Mouse (Mus musculus) embryonic stem cell, embryonic (primary cell): ENCODE measurements around the gene Tmf1.

Experiments used
- CTCF ChIA-PET, 4 experiments: fragments of 300-600 bp in 2 of 4; fragments of 350-600 bp in 2 of 4; sonication (Branson Sonifier 250); formaldehyde crosslinking; loops; one replicate each; lab custom pipeline; 2022; ENCODE audit warnings: inconsistent platforms in 2 of 4; lab: Charles Lee
- POLR2A ChIA-PET, 4 experiments: fragments of 300-600 bp in 2 of 4; fragments of 350-600 bp in 2 of 4; sonication (Branson Sonifier 250); formaldehyde crosslinking; loops; one replicate each; lab custom pipeline; 2022; ENCODE audit warnings: antibody characterized with exemption in 4 of 4, inconsistent platforms in 1 of 4; lab: Charles Lee

Tmf1 gene

DNA sequence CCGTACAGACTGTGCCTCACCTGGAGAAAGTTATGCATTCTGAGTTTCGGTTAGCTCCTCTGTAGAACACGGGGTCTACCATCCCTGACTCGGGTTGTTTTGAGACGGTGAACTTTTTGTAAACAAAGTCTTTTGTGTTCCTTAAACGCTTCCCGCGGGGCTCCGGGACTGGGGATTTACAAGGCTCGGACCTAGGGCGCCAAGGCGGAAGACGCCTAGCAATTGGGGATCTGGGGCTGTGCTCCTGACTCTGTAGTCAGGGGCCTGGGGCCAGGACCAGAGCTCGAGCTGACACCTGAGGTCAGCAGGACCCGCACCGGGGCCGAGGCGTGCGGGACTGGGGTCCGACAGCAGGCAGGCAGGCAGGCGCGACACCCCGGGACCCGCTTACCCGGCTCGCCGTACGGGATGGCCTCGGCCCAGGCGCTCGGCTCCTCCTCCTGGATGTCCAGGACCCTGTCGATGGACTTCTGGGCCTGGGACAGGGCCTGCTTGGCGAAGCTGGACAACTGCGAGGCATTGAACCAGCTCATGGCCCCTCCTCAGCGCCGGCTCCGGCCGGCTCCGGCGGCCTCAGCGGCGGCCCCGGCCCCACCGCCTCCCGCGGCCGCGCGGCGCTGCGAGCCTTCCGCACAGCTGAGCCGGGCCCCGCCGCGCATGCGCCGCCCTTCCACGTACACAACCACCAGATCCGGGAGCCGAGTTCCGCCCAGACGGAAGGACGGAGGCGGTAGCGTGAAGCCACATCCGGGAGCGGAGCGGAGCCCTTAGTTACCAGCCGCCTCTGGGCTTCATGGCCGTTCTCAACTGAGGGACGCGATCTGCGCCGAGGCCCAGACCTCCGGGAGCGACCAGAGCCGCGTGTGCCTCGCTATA is at the start of gene Tmf1:
TSS of gene Tmf1 (minus strand) at position 632 of the 876 bp plus-strand sequence.
- ChIA-PET CTCF (interaction anchor here in 1 of 4 experiments (1.5 kb wide), 1 partner anchor 30 kb away, joined by 4 read pairs; the partner anchor contains the start of gene Eogt), POLR2A (interaction anchor here in 3 of 4 experiments (0.5 to 7.7 kb wide), 30 partner anchors 8 to 218 kb away, joined by 3 to 76 read pairs (median 6); partner anchors contain the start of genes Eogt (in 3 of the 3), Uba3 (in 3 of the 3) and Arl6ip5 (in 1 of the 3))

DNA sequence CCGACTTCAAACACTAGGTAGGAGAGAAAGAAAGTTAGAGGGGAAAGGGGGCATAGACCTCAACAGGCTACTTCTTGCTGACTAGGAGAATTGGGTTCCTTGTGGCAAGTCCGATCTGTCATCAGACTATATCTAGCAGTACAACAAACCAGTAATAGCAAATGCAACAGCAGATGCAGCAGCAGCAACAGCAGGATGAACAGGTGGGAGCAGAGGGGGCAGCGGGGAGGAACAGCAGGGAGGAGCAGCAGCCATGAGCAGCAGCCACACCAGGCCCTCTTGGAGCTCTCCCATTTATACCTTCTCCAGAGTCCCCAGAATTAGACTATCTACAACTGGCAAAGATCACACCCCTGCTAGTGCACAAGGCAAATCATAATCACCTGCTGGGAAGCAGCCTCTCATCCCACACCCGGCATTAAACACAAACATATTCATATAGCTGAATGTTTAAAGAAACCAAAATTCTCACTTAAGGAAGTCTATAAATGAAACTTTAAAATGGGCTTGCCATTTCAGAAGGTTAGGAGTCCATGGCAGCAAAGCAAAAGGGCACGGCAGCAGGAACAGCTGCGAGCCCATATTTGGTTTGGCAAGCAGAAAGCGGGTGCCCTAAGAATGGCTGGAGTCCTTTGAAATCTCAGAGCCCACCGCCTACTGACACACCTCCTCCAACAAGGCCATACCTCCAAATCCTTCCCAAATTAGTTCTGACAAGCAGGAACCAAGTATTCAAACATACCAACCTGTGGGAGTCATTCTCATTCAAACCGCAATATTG is 48.3 kb upstream of the Tmf1 start:
- CTCF ChIA-PET, result interaction anchor here in 1 of 4 experiments (0.8 kb wide), 1 partner anchor 12 kb away, joined by 4 read pairs; no protein-coding TSS in a partner anchor
- POLR2A ChIA-PET, result interaction anchor here in 2 of 4 experiments (1.0 to 2.0 kb wide), 3 partner anchors 12 to 22 kb away, joined by 3 to 6 read pairs (median 3); partner anchors contain the start of gene Uba3 (in 2 of the 2)

- ChIA-PET CTCF (interaction anchor here in 3 of 4 experiments (0.5 to 1.2 kb wide), 3 partner anchors 13 to 26 kb away, joined by 3 to 4 read pairs (median 3); partner anchors contain the start of gene Uba3 (in 1 of the 3)), POLR2A (interaction anchor here in 2 of 4 experiments (0.9 to 2.0 kb wide), 3 partner anchors 9 to 20 kb away, joined by 3 to 6 read pairs (median 3); partner anchors contain the start of gene Uba3 (in 2 of the 2))
Measured at GRCm38 (mm10) chr6:97226083-97226491, 47.2 kb upstream of the Tmf1 start.

- CTCF ChIA-PET, result no interaction called here
- POLR2A ChIA-PET, result no interaction called here
Measured at GRCm38 (mm10) chr6:97224505-97224904, 45.6 kb upstream of the Tmf1 start.

GRCm38 (mm10) chr6:97223566-97223965 is 44.6 kb upstream of the Tmf1 start:
- POLR2A ChIA-PET, result interaction anchor here in 3 of 4 experiments (0.7 to 1.6 kb wide), 9 partner anchors 10 to 75 kb away, joined by 3 to 12 read pairs (median 3); partner anchors contain the start of genes Uba3 (in 2 of the 3) and Arl6ip5 (in 1 of the 3)
- CTCF ChIA-PET, result interaction anchor here in 3 of 4 experiments (0.6 to 1.3 kb wide), 5 partner anchors 16 to 1576 kb away, joined by 3 read pairs; no protein-coding TSS in a partner anchor

GRCm38 (mm10) chr6:97222931-97223467 is 44.1 kb upstream of the Tmf1 start:
- POLR2A ChIA-PET, result interaction anchor here in 3 of 4 experiments (0.7 to 1.6 kb wide), 9 partner anchors 11 to 75 kb away, joined by 3 to 12 read pairs (median 3); partner anchors contain the start of genes Uba3 (in 2 of the 3) and Arl6ip5 (in 1 of the 3)
- CTCF ChIA-PET, result interaction anchor here in 3 of 4 experiments (0.6 to 1.3 kb wide), 5 partner anchors 16 to 1577 kb away, joined by 3 read pairs; no protein-coding TSS in a partner anchor

GRCm38 (mm10) chr6:97222321-97222720 is 43.4 kb upstream of the Tmf1 start:
- CTCF ChIA-PET, result no interaction called here
- POLR2A ChIA-PET, result interaction anchor here in 2 of 4 experiments (1.2 to 1.8 kb wide), 3 partner anchors 11 kb away, joined by 9 to 12 read pairs (median 11); partner anchors contain the start of gene Arl6ip5 (in 2 of the 2)

GRCm38 (mm10) chr6:97221205-97222025 is 42.5 kb upstream of the Tmf1 start:
- POLR2A ChIA-PET, result interaction anchor here (0.6 to 1.8 kb wide), 16 partner anchors 10 to 1275 kb away, joined by 3 to 11 read pairs (median 5); partner anchors contain the start of genes Arl6ip5 (in 2 of the 4) and Uba3 (in 2 of the 4)

DNA sequence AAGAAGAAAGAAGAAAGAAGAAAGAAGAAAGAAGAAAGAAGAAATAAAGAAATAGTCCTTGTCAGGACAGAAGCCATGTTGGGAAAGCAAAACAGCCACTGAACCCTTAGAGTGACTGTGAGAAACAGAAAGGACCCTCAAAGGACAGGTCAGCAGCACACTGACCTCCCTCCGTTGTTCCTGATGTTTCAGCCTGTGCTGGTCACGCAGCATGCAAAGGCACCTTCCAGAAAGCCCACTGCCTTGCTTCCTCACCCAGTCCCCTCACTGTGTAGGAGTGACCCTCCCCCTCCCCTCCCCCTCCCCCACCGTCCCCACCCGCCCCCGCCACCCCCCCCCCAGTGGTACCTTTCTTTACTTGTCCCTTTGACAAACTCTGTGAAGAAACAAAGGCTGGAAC is 41.8 kb upstream of the Tmf1 start:
- ChIA-PET CTCF (no interaction called here), POLR2A (interaction anchor here in 3 of 4 experiments (0.7 to 1.8 kb wide), 5 partner anchors 9 to 50 kb away, joined by 3 to 11 read pairs (median 8); partner anchors contain the start of genes Arl6ip5 (in 1 of the 3) and Uba3 (in 1 of the 3))

More at GRCm38 (mm10) chr6:97221205-97222025, 42.5 kb upstream of the Tmf1 start:
- CTCF ChIA-PET, result interaction anchor here in 2 of 4 experiments (0.6 kb wide), 4 partner anchors 18 to 650 kb away, joined by 3 to 12 read pairs (median 4); no protein-coding TSS in a partner anchor

GRCm38 (mm10) chr6:97216154-97216821 is 37.4 kb upstream of the Tmf1 start:
- CTCF ChIA-PET, result interaction anchor here in 2 of 4 experiments (0.6 to 1.3 kb wide), 4 partner anchors 23 to 1737 kb away, joined by 3 to 6 read pairs (median 4); no protein-coding TSS in a partner anchor
- POLR2A ChIA-PET, result interaction anchor here in 2 of 4 experiments (0.6 to 3.8 kb wide), 6 partner anchors 9 to 1415 kb away, joined by 3 to 21 read pairs (median 6); partner anchors contain the start of gene Uba3 (in 2 of the 2)

DNA sequence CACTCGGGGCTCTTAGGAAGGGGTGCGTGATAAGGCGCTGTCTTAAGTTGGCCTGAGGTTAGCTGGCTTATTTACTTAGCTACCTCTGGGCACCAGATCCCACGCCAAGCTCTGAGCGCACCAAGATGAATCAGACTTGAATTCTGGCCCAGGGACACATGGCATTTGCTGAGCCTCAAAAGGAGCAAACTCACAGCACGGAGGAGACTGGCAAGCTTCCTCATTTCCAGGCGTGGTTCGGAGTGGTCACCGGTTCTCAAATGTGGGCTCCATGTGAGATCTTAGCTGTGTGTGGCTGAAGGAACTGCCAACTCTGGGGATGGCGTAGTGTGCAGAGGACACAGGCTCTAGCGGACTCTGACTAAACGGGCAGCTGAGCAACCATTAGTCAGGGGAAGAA is 33.1 kb upstream of the Tmf1 start:
- CTCF ChIA-PET, result interaction anchor here in 1 of 4 experiments (0.7 kb wide), 1 partner anchor 524 kb away, joined by 5 read pairs; no protein-coding TSS in a partner anchor
- POLR2A ChIA-PET, result interaction anchor here in 3 of 4 experiments (0.9 to 4.2 kb wide), 8 partner anchors 10 to 64 kb away, joined by 3 to 13 read pairs (median 6); partner anchors contain the start of gene Eogt (in 1 of the 3)

DNA sequence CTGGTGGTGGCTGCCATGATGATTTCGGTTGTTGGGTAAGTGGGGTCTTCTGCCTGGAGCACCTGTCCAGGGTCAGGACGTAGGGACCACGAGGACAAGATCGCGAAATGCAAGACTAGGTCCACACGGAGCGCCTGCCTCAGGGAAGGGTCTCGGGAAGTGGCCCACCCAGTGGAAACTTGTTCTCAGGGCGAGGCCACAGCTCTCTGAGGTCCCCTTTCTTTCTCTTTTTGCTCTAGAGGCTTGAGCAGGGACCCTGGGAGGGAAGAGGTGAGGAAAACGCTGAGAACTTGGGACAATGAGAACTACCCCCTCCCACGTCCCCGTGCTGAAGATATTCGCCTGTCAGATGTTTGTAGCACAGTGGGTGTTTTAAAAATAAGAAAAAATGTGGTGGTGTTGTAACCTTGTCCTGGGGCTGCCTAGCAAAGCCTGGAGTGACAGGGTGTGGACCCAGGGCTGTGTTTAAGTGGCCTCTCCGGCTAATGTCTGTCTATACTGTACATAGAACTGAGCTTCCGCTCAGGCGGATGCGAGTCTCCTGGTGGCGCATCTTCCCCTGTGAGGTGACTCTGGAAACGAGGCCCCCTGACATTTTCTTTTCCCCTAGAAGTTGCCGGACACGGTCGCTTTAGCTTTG is 32.2 kb upstream of the Tmf1 start:
- CTCF ChIA-PET, result interaction anchor here in 2 of 4 experiments (0.7 to 1.9 kb wide), 5 partner anchors 29 to 525 kb away, joined by 3 to 6 read pairs (median 4); no protein-coding TSS in a partner anchor
- POLR2A ChIA-PET, result interaction anchor here in 3 of 4 experiments (0.6 to 4.2 kb wide), 23 partner anchors 10 to 186 kb away, joined by 3 to 13 read pairs (median 3); partner anchors contain the start of genes Eogt (in 1 of the 3) and Tmf1 (in 1 of the 3)

GRCm38 (mm10) chr6:97210191-97210961 is 31.5 kb upstream of the Tmf1 start, which contains the start of gene Arl6ip5:
Gene Arl6ip5 (plus strand): TSS chr6:97210689.
- POLR2A ChIA-PET, result interaction anchor here in 2 of 4 experiments (0.6 to 4.2 kb wide), 24 partner anchors 9 to 745 kb away, joined by 3 to 13 read pairs (median 4); partner anchors contain the start of genes Eogt (in 1 of the 2) and Tmf1 (in 1 of the 2)

More at GRCm38 (mm10) chr6:97210191-97210961, 31.5 kb upstream of the Tmf1 start, which contains the start of gene Arl6ip5:
- CTCF ChIA-PET, result interaction anchor here in 3 of 4 experiments (0.7 to 1.9 kb wide), 6 partner anchors 29 to 1273 kb away, joined by 3 to 6 read pairs (median 3); partner anchors contain the start of gene Eogt (in 1 of the 3)
